Mouse (Mus musculus) naive thymus-derived CD4-positive, alpha-beta T cell, adult 2 months (primary cell): Measurements from ENCODE around the gene Mkrn1.
"Not testable (repeated sequence)": the region's sequence is repeated elsewhere in the genome, so short reads cannot be mapped to it uniquely, and the experiment has no call there.

Experiments used
- DNase-seq: peaks from one replicate; pipeline ENCODE4 v3.0.0-alpha.2; 2011; ENCODE audit warnings: low read depth

Mkrn1 gene

DNA sequence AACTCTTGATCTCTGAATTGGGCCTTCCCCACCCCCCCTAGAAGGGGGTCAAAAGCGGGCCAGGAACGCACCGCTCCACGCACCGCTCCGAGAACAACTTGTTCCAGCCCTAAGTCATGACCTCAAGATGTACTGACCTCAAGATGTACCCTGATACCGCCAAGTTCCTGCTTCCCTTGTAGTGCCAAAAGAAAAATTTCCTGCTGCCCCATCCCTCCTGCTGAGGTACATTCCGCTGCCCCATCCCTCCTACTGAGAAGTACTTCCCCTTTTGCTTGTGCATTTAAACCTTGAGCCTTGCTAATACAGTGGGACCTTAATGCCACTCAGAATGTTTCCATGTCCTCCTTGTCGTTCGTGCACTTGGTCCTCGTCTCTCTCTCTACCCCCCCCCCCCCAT, 10.5 kb upstream of the Mkrn1 start:
- no peak for DNase-seq

DNA sequence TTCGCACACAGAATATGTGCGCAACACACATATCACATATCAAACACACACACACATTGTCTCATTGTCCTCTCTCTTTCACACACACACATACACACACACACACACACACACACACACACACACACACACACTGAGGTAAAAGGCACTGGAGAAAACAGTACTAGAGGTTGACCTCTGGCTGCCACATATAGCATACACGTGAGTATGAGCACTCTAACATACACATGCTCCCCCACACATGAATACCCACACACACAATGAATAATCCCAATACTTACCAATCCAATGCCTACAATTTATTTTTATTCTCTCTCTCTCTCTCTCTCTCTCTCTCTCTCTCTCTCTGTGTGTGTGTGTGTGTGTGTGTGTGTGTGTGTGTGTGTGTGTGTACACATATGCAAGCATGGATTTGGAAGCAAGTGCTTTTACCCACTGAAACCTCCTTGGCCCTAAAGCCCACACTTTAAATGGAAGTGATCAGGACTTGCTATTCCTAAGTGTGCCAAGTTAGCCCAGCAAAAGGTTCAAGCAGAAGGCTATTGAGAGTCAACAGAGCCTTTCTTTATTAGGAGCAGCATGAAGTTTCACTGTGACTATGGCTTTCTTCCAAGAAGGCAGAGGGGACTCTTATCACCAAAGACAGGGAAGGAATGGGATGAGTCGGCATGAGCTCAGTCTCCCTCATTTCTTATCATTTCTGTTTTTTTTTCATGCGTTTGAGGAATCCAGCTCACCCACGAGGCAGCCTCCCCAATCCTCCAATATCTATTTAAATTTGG, 8.9 kb upstream of the Mkrn1 start:
- no peak for DNase-seq

DNA sequence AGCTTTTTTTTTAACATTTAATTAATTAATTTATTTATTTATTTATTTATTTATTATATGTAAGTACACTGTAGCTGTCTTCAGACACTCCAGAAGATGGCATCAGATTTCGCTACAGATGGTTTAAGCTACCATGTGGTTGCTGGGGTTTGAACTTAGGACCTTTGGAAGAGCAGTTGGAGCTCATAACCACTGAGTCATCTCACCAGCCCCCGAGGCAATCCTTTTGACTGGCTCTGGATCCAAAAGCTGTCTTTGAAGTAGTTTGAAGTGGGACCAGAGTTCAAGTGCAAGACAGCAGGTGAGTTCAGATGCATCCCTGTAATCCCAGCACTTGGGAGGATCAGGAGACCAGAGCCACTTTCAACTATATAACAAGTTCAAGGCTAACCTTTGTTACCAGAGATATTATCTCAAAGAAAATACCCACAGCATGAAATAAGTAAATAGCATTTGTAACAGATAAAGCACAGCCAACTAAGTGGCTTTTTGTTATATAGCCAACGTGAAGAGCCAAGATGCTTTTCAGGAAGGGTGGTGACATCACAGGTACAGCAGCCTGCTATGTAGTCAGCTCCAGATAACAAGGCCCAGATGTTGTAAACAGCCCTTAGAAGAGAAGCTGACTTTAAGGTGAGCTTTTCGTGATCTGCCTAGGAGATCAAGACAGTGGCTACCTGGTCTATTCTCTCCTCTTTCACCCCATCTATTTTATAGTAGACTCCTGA, 7.2 kb upstream of the Mkrn1 start:
- DNase-seq, result no peak

DNA sequence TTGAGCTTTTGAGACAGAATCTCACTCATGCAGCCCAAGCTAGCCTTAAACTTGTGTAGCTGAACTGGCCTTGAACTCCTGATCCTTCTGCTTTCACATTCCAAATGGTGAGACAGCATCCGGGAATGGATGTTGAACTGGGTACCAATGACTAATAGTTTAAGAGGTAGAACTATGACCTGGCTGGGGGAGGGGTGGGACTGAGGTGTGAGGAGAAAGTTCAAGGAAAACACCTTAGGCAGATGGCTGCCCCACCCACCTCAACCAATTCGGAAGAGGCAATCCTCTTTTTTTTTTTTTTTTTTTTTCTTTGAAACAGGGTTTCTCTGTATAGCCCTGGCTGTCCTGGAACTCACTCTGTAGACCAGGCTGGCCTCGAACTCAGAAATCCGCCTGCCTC, 6.5 kb upstream of the Mkrn1 start:
- DNase-seq, result no peak

DNA sequence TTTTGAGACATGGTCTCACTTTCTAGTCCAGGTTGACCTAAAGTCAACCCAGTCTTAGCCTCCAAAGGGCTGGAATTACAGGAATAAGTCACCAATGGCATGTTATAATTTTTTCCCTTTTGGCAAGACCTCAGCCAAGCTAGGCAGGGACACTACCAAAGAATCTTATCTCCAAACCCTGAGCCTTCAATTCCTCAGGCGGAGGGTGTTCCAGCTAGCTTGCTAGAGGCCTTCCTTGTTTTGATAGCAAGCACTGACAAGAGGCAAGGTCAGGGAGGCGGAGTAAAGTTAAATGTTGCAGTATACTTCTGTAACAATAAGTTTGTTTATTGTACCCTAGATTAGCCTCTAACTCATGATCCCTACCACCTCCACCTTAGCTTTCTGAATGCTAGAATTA, 4.9 kb upstream of the Mkrn1 start:
- no peak for DNase-seq

DNA sequence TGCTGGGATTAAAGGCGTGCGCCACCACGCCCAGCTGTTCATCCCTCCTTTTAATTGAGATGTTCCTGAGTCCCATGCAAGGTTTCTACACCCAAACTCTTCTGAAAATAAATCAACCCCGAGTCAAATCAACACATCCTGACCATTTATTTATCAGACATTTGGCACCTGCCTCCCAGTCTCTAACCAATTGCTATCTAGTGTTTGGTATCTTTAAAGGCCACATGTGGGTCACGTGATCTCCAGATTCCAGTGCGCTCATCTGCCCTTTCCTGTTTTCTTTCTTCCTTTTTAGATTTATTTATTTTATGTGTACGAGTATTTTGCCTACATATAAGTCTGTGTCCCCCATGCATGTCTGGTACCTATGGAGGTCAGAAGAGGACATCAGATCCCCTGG, 3.4 kb upstream of the Mkrn1 start:
- DNase-seq, result no peak

DNA sequence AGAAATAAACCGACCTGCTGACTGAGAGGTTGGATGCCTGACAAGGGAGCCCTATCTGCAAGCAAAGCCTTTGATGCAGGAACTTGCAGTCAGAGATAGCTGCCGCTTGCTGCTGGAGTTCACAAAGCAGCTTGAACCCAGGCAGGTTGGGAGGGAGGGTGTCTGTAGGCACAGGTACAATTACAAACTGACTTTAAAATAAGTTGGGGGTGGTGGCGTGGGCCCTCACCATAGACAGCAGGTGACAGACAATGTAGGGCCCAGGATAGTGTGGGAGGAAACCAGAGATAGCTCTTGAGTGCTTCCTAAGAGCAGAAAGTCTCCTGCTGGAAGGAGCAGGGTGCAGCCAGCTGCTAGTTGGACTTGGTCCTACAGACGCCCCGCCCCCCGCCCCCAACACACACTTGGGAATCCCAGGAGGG, 2.9 kb upstream of the Mkrn1 start:
- no peak for DNase-seq

DNA sequence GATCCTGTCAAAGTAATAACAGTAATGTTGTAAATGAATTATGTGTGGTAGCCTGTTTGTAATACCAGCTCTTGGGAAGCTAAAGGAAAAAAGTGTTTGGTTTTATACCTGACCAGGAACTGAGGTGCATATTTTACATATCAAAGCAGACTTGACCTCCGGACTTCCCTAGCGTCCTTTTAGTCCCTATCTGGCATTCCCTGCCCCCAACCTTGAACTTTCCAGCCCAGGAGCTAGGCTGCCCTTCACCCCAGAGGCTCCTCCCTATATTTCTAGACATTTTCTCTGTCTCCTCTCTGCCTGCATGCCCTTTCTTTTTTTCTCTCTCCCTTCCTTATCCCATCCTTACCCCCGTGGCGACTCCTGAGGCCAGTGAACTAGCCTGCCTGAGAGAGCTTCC, 605 bp upstream of the Mkrn1 start:
- DNase-seq, result no peak

DNA sequence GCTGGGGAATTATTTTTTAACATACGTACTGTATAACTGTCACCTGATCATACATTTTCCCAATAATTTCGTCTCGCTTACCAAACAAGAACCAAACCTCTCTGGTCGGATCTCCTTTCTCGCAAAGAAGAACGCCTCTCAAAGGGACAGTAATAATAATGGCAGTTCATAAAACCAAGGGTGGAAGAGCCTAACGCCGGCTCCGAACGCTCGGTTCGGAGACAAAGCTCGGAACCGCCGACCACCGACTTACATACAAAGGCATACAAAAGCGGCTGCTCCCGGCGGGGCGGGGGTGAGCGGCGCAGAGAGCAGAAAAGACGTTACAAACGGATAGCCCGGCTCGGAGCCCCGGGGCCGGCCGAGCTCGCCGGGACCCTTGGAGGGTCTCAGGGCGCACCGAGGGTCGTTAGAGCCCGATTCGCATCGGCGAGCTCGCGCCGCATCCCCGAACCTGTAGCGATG, 844 bp downstream of the Mkrn1 start:
- DNase-seq, result no peak

DNA sequence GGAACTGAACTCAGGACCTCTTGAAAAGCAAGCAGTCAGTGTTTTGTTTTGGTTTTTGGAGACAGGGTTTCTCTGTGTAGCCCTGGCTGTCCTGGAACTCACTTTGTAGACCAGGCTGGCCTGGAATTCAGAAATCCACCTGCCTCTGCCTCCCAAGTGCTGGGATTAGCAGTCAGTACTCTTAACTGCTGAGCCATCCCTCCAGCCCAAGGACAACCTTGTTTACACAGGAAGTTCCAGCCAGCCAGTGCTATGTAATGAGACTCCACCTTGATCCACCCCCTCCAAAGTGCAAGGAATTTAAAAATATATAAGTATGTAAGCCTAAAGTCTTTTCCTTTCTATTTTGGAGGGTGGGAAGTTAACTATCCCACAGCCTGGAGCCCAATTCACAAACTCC, 3.6 kb downstream of the Mkrn1 start:
- not testable (repeated sequence) for DNase-seq

DNA sequence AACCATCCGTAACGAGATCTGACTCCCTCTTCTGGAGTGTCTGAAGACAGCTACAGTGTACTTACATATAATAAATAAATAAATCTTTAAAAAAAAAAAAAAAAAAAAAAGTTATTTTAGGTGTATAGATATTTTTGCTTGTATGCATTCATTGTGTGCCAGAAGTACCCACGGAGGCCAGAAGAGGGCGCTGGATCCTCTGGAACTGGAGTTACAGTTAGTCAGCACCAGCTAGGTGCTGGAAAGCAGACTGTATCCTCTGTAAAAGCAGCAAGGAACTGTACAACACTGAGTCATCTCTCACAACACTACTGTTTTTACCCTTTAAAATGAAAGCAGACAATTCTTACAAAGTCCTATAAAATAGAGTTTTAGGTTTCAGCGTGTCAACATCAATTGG, 4.5 kb downstream of the Mkrn1 start:
- peak; percentile 87 for DNase-seq

DNA sequence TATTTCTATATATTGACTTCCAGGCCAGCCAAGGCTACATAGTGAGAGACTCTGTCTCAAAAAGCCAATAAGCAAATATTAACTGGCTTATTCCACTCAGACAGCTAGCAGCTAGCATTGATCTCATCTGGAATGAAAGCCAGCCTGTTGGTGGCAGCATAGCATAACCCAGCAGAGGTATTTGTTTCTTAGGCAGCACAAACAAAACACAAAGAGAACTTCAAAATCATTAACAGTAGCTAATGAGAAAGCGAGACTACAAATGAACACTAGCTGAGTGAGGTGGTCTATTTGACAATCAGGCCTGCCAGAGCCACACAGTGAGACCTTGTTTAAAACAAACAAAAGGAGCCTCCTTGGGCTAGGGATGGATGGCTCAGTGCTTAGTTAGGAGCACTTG, 6.2 kb downstream of the Mkrn1 start:
- no peak for DNase-seq

DNA sequence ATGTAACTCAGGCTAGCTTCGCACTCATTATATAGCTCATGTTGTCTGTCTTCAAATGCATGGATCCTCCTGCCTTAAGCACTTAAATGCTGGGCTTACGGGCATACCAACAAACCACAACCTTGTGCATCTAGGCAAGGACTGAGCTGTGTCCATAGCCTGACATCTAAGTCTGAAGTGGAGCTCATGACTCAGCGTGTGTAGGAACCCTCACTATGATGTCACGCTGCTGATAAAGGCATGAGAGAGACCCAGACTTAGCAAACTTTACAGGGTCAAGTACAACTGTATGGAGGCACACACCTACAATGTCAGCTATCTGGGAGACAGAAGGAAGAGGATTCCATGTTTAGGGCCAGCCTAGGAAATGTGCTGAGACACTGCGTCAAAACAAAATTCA, 13.8 kb downstream of the Mkrn1 start:
- DNase-seq, result no peak

DNA sequence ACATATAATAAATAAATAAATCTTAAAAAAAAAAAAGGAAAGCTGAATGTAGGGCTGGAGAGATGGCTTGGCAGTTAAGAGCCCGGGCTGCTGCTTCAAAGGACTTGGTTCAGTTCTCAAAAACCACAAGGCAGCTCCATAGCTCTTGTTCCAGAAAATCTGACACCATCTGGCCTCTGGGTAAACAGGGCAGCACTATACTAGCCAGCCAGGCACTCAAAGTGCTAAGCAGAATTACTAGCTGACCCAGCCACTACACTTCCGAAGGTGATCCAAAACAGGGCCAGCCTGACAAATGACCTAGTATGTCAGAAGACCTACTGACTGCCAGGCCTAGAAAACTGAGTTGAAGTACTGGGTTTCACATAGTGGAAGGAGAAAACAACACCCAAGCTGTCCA, 17.1 kb downstream of the Mkrn1 start:
- DNase-seq, result no peak

DNA sequence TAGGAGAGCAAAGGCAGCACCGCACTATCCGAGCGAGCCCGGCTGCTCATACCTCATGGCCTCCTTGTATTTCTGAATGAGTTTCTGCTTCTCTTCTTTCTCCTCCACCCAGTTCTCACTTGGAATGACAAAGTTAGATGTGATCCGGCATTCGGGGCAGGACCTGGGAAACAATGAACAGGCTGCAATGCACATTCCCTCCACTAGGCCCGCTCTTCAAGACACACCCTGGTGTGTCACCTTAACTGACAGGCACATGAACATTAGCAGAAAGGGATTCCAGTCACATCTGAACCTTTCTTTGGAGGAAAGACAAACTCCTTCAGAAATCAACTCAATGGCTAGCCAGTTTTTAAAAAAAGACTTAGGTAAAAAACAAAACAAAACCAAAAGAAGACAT, 19.9 kb downstream of the Mkrn1 start:
- DNase-seq, result peak; percentile 35

DNA sequence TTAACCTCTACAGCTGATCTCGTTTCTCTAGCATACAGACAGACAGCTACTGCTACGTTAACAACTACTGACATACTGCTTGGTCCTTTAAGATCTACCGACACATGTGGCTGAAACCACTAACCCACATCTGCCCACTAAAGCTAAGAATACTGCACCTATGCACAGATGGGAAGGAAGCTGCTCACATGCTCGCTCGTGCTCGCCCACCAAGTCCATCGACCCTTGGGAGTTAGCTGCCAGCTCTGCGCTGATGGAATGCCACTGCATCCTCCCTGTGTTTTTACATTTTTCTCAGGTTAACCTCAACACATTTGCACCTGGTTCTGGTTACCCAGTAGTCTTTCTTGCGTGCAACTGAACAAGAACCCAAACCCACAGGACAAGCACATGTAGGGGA, 21.9 kb downstream of the Mkrn1 start:
- DNase-seq, result no peak

DNA sequence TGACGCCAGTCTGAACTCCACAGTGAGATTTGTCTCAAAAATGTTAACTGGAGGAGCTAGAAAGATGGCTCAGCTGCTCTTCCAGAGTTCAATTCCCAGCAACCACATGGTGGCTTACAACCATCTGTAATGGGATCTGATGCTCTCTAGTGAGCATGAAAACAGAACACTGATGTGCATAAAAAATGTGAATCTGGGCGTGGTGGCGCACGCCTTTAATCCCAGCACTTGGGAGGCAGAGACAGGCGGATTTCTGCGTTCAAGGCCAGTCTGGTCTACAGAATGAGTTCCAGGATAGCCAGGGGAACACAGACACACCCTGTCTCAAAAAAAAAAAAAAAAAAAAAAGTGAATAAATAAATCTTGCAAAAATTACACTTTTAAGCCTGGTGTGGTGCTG, 23.2 kb downstream of the Mkrn1 start:
- no peak for DNase-seq

DNA sequence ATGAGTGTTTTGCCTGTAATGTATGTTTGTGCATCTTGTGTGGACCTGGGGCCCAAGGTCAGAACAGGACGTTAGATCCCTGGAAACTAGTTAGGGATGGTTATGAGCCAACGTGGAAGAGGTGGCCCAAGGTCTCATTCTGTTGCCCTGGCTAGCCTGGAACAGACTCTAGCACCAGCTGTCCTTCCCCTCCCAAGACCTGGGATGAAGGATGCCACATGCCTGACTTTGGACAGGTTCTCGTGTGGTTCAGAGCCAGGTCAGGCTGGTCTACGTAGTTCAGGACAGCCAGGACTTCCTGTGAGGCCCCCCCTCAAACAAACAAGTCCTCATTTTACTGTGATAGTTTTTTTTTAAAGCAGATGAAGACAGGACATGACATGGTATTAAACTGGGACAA, 24.3 kb downstream of the Mkrn1 start:
- DNase-seq, result no peak

DNA sequence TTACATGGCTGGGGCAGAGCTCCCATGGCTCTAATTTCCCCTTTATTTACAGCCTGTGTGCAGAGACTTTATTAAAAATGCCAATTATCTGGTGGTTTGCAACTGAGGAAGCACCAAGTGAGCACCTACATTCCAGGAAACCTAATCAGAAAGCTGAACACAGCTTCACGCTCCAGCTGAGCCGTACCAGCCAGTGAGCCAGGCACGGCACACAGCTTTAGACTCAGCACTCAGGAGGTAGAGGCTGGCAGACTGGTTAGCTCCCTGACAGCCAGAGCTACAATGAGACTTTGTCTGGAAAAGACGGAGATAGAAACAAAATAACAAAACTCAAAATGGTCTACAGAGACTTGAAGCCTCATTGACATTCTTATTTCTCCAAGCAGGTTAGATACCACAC, 24.8 kb downstream of the Mkrn1 start:
- no peak for DNase-seq

DNA sequence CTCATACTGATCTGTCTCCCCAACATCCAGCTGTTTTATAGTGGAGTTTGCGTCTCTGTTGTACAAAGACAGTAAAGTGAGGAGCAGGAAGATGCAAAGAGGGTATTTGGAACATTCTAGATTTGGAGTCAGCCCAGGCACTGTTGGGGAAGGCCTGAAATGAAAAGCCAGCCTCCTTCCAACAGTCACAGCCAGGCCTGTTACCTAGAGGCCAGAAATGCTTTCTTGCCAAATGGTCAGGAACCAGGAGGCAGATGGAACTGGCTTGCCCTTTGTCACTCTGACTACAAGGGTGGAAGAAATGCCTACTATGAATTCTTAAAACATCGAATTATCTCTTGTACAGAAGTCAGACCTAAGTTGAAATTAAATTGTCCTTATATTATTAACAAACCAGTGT, 30.3 kb downstream of the Mkrn1 start:
- no peak for DNase-seq

DNA sequence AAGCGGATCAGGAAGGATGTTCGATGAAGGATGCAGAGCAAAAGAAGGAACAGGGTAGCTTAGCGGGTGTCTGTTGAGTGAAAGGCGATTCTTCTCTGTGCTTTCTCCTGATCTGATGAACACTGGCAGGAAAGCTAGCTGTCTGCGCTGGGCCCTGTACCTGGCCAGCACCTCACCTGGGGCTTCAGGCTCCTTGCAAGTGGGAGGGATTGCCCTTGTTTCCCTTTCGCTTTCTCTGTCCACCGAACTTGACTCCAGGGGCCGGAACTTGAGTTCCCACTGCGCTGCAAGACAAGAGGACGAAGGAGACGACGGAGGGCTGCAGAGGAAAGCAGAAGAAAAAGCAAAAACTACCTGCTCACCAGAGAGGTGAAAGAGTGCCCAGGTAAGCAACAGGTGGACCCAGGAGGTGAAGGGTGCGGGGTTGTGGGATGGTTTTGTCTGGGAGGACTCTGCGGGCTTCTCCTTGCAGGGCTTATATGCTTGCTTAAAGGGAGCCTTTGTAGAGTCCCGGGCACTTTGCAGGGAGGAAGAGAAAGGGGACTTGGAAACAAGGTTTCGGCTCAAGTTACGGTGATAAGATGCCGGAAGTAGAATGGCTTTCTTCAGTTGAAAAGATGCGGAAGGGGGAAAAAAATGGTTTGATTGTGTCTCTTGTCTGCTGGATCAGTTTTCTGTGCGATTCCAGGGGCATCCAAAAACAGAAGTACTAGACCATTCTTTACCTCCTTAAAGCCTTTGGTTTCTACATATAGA, 39.0 kb downstream of the Mkrn1 start, which contains the start of gene Rab19:
Gene Rab19, plus strand, starts transcription at position 51 of the 756 bp plus-strand sequence.
- DNase-seq, result peak; percentile 61

DNA sequence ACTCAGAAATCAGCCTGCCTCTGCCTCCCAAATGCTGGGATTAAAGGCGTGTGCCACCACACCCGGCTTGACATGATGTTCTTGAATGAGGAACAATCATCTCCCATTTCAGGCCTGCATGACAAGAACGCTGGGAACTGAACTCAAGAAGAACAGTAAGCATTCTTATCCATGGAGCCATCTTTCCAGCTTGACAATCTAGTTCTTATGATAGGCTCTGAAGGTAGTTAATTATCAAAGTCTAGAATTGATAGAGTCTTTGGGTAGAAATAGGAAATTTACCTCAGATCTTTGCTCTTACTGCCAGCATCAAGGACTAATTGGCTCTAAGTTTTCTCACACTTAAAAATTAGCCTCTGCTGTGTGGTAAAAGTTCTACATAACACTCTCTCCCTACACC, 40.0 kb downstream of the Mkrn1 start:
- DNase-seq, result no peak

DNA sequence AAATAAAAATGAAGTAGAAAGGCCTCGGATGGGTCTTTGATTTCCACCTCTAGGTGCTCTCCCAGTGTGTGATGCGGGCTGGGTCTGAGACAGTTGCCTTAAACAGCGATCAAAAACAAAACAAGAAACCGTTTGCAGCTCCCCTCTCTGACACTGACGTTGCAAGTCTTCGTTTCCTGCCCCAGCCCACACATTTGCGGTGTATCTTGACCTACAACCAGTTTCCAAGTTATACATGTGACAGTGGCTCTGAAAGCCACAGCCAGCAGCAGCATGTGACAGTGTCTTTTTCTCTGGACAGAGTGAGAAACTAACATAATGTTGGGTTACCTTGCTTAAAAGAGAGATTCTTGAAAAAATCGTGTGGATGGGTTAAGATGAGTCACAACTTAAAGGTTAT, 40.5 kb downstream of the Mkrn1 start:
- peak; percentile 86 for DNase-seq
